Mouse (Mus musculus): ENCODE data around the gene Smim6.
A peak's percentile ranks its signal among the peaks of the same experiment; 100 is the strongest.

The Smim6 gene

DNA sequence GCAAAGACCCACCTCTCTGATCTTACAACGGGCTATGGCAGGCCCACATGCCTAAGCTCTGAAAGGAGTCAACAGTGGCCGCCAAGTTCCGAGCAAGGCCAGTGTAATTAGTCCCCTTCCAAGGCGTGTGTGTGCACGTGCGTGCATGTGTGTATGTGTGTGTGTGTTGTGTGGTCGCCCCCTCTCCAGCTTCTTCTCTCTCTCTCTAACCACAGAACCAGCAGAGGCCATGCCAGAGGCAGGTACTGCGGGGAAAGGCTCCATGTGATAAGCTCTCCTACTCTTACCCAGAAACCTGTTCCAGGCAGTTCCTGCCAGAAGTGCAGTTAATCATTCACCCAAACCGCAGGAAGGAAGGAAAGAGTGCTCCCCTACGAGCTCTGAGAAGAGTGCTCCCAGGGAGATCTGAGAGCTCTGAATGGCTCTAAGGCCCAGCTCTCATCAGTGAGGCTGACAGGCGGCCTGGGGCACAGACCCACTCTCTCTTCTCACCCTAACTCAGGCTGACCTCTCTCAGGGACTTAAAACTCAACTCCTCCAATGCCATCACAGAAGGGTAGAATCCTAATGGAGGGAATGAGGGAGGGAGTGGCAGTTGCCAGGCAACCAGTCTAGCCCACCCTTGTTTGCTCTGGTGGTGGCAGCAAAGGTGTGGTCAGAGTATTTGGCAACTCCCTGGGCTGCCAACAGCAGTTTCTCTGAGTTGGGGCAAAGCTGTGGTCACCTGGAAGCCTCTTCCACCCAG is at the start of gene Smim6:
Smim6 (plus strand) TSS at position 386 of the 745 bp plus-strand sequence.
- no peak for DNase-seq

DNA sequence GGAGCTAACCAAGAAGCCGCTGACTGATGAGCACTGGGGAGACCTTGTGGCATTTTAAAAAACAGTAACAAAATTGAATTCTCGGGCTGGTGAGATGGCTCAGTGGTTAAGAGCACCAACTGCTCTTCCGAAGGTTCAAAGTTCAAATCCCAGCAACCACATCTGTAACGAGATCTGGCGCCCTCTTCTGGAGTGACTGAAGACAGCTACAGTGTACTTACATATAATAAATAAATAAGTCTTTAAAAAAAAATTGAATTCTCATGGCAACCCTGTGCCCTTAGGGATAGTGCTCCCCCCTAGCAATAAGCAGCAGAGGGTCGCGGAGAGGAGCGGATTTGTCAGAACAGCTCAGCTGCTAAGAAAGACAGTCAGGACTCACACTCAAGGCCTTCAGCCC is 47.9 kb upstream of the Smim6 start:
- DNase-seq: no peak

DNA sequence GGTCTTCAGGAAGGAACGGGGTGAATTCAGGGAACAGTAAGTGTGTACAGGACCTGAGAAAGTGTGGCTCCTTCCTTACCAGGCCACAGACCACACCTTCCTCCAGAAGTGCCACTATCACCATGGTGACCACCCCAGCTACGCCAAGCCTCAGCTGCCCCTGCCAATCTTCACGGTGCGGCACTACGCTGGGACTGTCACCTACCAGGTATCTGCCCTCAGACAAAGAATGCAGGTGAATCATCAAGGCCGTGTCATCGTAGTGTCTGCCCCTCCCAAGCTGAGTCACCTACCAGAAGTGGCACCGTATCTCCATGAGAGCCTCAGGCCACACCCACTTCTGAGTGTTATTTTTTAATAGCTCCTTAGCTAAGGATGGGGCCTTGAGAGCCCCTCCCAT is 42.4 kb upstream of the Smim6 start:
- no peak for DNase-seq

DNA sequence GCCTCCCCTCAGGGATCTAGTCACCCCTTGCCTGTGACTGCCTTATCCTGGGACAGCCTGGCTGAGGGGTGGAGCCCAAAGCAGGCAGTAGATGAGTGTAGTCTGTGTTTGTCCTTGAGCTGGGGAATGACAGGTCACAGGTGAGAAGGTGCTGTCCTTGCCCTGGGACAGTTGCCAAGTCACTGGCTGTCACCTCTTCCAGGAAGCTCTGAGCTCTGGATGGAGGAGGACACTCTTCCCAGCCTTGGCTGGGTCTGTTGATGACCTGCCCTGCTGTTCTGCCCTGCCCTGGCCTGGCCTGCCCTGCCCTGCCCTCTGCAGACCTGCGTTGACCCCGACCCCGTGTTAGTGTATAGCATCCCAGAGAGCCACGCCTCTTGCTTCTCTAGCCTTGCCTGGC is 39.4 kb upstream of the Smim6 start:
- no peak for DNase-seq

DNA sequence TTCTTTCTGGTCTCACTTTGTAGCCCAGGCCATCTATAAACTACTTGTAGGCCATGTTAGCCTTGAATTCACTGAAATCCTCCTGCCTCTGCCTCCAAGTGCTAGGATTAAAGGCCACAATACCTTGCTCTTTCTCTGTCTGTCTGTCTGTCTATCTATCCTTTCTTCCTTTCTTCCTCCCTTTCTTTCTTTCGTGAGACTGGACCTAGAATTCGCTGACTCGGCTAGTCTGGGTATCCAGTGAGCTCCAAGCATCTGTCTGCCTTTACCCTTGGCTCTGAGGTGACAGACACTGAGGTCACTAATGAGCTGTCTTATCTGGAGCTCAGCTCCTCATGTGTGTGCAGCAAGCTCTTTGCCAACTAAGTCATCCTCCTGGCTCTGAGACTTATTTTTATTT is 35.9 kb upstream of the Smim6 start:
- DNase-seq: no peak

DNA sequence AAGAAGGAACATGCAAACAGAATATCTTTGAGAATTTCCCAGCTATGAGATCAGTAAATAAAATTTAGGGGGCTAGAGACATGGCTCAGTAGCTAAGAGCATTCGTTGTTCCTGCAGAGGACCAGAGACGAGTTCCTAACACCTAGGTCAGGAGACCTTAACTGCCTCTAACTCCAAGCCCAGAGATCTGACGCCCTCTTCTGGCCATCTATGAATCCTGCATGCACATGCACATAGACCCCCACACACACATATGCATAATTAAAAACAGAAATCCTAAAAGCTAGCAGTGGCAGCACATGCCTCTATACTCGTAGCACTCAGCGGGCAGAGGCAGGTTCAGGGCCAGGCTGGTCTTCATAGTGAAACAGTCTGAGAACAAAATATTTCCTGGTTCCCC is 35.4 kb upstream of the Smim6 start:
- DNase-seq: no peak

DNA sequence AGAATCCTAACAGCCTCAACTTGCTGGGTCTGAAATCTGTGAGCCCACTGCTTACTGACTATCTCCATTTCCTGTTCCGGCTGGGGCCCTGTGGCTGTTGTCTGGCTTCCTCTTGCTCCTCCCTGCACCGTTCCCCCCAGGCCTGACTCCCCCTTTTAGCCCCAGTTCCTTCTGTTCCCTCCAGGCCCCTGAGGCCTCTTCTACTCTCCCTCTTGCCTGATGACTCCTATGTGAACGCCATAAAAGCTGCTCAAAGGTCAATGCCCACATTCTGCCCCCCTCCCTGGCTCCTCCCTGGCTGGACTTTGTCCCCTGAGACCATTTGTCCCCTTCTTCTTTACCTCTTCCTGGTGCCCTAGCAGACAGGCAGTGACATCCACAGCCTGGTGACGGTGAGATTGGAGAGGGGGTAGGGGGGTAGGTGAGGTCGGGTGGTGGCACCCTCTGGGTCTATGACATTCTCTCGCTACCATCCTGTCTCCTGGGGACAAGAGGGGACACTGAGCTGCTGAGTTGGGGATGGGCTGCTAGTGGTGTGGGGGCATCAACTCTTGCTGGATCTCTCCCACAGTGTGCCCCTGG is 34.6 kb upstream of the Smim6 start:
- DNase-seq: no peak

DNA sequence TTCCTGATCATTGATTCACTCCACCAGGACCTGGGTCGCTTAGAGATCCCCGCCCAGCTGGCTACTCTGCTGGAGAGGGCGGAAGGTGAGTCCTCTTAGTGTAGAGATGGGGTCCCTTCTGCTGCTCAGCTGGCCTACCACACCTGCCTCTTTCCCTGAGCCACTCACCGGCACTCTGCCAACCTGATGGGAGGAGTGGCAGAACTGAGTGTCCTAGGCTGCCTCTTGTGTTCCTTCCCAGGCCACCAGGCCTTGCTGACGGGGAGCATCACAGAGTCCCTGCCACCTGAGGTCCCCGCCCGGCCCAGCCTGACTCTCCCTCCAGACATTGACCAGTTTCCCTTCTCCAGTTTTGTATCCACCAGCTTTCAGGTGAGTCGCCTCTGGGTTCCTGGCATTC is 33.7 kb upstream of the Smim6 start:
- DNase-seq: no peak

DNA sequence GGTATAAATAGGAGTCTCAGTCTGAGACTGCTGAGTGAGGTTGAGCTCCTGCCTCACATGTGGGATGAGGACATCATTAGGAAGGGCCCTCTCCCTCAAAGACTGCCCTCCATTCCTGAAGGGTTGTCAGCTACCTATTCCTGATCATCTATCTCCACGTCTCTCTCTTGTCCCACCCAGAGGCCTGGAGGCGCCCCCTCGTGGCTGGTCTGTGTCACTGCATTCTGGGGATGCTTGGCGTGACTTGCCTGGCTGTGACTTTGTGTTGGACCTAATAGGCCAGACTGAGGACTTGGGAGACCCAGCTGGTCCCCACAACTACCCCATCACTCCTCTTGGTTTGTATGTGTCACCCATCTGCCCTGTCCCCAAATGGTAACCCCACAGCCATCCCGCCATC is 30.8 kb upstream of the Smim6 start:
- no peak for DNase-seq

DNA sequence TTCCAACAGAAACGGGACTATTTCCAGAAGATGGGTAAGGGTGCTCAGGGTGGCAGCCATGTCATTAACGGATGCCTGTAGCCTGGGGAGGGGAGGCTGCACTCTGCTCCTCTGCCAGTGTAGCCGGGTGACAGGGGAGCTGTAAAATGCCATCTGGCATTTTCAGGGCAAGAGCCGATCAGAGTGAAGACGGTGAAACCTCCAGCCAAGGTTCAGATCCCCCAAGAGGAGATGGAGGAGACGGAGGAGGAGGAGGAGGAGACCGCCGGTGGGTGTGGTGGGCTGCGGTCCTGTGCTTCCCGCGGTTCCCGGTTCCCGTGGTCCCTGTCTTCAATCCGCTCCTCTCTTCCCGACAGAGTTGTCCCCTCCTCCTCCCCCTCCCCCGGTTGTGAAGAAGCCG is 28.6 kb upstream of the Smim6 start:
- DNase-seq: peak; percentile 52 to 66

DNA sequence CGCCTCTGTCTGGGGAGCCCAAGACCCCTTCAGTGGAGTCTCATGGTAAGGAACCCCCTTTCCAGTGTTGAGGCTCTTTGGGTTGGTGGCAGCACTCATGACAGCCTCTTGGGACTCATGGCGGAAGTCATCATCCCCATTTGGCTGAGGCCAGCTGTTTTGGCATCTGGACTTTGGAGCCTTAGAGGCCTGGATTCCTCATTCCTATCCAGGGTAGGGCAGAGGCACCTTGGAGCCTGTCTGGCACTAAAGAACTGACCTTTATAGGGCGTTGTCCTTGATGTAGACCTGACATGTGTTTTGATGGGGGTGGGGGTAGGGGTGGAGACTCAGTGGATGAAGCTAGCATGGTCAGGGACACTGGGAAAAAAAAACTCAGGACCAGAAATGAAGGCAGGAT is 27.5 kb upstream of the Smim6 start:
- no peak for DNase-seq

DNA sequence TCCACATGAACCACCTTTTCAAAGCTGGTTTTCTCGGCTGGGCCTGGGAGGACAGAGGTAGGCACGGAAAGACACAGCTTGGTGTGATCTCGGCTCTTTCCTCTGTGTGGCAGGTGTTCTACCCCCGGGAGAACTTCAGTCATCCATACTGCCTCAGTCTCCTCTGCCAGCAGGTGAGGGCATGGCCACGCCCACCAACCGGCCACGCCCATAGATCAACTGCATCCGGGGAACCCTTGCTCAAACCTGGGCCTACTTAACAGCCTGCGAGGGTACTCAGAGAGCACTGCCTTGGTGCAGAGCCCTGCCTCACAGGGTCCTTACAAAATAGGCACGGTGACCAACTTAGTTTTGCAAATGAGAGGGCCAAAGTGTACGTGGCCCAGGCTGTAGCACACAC is 26.5 kb upstream of the Smim6 start:
- DNase-seq: no peak

DNA sequence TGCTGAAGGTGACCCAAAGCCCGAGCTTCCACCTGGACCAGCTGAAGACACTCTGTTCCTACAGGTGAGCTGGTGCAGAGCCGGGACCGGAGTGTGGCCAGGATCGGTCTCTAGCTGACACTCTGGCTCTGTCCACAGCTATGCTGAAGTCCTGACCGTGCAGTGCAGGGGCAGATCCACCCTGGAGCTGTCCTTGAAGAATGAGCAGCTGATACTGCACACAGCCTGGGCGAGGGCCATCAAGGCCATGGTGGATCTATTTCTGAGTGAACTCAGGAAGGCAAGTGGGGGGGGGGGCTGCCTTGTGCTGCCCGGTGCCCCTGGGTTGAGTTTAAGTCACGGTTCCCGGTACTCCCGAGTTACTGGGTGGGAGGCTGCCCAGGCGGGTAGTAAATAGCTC is 25.4 kb upstream of the Smim6 start:
- DNase-seq: no peak

DNA sequence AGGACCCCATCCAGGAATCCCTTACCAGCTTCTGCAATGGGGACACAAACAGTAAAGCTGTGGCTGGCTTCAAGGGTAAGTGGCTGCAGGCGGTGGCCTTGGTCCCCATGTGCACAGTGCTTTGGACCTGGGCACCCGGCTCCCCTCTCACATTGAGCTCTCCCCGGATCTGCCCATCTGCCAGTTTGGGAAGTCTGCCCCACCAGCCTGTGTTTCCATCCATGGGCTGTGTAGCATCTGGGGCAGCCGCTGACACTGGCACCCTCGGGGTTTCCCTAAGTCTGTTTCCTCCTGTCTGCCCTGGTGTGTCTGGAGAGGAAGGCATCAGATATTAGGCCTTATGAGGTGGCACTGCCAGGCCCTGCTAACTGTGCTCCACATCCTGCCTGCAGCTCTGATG is 23.8 kb upstream of the Smim6 start:
- DNase-seq: peak; percentile 62 to 81

DNA sequence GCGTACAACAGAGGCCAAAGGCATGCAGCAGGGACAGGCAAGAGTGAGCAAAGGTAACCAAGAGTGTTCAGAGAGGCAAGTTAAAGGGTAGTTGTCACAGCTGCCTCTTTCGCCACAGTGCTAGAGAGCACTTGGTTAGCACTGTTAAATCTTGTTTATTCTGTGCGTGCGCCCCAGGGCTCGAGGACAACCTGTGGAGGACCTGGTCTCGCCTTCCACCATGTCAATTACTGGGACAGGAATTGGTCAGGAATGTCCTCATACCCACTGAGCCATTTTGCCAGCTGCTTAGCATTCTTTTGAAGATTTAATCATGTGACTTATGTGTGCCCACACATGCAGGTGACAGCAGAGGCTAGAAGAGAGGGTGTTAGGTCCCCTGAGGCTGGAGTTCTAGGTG is 22.7 kb upstream of the Smim6 start:
- no peak for DNase-seq

DNA sequence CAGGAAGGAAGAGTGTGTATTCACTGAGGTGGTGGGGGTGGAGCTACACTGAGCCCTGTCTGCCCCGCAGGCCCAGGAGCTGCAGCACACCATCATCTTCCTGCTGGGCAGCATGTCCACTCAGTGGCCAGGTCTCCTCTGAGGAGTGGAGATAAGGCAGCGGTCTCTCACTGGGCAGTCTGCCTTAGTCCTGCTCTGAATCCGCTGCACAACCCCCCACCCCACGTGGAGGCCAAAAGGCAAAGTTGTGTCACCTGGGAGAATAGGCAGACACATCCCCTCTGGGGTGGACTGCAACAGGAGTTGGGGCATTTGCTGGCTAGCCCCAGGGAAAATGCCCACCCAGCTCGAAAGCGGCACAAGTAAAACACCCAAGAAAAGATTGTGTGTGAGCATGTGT is 19.6 kb upstream of the Smim6 start:
- no peak for DNase-seq

DNA sequence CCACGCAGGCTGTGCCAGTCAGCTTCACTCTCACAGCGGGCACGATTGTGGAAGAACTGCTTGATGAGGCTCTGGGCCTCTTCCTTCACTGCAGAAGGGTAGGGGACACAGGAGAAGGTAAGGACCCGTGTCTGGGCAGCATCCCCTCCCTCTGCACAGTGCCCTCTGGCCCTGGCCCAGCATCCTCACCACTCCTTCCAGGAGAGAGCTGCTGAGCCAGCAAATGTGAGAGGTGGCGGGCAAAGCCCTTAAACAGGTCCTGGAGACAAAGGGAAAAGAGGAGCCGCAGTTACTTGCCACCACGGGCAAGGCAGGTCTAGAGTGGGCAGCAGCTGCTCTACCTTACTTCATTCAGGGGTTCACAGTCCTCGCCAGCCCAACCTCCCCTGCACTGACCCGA is 18.7 kb upstream of the Smim6 start:
- no peak for DNase-seq

DNA sequence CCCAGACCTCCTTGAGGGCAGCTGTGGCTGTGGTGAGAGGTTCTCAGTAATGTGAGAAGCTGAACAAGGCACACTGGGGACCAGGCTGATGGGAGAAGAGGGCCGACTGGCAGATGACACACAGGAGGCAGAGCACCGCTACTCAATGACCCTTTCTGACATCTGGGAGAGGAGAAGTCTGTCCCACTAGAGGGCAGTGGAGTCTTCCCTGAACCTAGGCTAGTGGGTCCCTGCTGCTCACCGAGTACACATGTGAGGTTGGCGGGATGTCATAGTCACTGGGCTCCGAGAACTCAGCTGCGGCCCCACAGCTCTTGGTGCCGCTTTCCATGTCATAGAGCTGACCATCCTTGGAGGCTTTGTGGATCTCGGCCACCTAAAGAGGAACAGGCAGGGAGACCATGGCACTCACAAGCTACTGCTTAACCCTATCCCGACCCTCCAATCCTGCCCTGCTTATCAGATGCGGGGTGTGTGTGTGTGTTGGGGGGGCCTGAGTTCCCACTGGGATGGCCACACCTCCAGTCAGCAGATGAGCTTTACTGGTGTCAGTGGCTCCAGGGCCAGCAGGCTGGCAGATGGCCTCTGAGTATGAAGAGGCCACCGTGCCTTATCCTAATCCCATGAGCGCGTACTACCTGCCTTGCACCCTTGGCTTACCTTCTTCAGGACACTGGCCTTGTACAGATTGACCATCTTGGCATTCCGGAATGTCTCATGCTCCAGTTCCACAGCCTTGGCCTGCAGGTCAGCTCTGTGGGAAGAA is 16.9 kb upstream of the Smim6 start:
- DNase-seq: peak; percentile 74 to 77

DNA sequence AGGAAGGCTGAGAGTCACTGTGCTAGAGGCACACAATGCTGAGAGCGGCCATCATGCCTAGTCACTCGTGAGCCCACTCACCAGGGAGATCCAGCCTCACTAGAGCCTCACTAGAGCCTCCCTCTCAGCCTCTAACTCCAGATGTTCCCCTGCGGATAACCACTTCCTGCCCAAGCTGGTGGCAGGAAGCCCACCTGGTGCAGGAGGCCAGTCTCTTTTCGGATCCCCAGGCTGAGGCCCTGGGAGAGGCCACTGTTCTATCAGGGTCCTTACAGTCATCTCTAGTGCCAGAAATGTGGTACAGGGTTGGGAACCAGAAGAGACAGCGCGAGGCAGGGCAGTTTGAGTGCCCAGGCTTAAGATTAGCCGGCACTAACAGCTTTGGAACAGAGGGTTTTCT is 13.4 kb upstream of the Smim6 start:
- DNase-seq: no peak

DNA sequence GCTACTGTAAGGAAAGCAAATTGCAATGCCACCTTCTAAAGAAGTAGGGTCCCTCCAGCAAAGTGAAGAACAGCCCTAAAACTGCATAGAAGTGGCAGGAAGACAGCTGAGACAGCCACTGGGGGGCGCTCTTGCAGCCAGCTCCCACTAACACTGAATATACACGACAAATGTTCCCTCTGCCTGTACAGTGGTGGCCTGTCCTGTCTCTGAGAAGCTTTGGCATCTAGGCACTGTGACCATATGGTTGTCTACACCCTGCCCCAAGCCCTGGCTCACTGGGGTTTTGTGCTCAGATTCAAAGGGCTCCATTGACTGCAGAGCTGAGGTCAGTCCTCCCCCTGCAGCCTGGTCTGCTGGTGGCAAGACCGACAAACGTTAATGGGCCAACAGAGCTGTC is 12.9 kb upstream of the Smim6 start:
- peak; percentile 84 to 86 for DNase-seq

DNA sequence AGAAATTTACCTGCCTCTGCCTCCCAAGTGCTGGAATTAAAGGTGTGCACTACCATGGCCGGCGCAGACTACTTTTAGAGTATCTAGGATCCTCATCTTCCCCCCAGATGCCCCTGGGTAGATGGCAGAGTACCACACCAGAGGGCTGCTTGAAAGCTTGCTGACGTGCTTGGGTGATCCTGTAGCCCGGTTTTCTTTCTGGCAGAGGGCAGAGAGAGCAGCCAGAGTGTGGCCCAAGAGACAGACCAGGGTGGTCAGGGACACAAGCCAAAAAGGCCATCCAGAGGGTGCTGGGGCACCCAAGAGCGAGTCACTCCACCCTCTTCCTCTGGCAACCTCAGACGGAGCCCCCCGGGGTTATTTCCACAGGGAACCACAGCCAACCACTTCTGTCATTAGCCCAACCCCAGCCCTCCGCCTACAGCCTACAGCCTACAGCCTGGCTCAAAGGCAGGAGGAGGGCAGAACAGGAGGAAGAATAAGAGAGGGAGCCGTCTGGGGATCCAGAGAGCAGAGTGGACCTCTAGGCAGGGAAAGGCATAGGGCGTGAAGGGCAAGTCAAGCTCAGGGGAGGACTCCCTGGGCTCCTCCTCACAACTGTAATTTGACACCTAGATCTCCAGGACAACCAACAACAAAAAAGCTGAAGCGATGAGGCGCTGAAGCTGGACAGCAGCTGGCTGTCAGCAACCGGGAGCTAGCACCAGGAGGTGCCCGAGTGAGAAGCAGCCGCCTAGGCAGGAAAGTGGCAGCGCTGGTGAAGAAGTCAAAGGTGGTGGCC is 12.1 kb upstream of the Smim6 start, which contains the start of gene Smim5:
Smim5 (plus strand) TSS at position 481 of the 781 bp plus-strand sequence.
- DNase-seq: no peak

DNA sequence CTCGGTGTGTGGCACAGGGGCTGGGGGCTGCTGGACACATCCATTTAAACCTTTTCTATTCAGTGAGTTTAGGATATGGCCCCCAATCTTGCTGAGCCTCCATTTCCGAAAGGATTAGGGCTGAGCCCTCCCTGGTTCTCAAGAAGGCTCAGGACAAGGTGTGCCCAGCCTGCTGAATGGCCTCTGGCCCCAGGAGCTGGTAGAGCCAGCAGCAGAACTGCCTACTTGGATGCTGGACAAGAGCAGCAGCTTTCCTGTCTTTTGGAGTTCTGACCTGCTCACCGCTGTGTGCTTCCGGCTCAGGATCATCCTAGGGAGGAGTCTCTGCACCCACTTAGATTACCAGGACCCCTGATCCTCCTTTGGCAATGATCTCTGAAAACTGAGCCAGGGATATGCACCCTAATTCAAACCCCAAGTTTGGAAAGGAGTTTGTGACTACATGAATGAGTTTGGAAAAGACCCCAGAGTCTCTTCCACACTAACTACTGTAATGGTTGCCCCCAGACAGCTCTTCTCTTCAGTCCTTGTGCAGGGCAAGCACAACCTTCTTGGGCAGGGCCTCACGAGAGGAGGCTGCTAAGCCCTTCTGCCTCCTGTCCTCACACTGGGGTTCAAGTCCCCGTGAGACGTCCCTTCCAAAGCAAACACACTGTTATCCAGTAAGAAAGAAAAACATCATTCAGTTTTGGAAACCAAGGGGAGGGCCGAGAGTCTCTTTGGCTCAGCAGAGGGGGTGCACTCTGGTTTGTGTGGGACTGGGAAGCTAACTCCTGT is 11.1 kb upstream of the Smim6 start:
- DNase-seq: no peak
